Mouse (Mus musculus) granulocyte monocyte progenitor cell, adult 5-6 weeks (primary cell): ENCODE results near the gene Atp10b. TPM values are rescaled to one million over a fixed set of nuclear protein-coding genes. Genes with fewer than 3 reads are reported as not detected.
"Not testable (repeated sequence)": the region's sequence is repeated elsewhere in the genome, so short reads cannot be mapped to it uniquely, and the experiment has no call there.

Source experiments
- ATAC-seq: replicated peaks from 2 replicates; pipeline ENCODE4 v1.8.0; 2016; ENCODE audit warnings: mild to moderate bottlenecking, moderate TSS enrichment, inconsistent platforms; ENCODE audit not compliant: poor library complexity, severe bottlenecking
- total RNA-seq, 2 experiments: library from RNA; stranded (forward) in 1 of 2; stranded (reverse) in 1 of 2; fragments of 200-712, 200-1000 nt in 1 of 2; fragments of >200 nt in 1 of 2; fragmentation: Nextera tagmentation in 1 of 2; gene quantifications; 2 replicates each; pipeline ENCODE4 v1.2.3; 2014 to 2017

Gene Atp10b
- total RNA-seq (2014; fragmentation: Nextera tagmentation) (not detected in 2 replicates), total RNA-seq (2017) (not detected in 2 replicates)

GRCm38 (mm10) chr11:43149577-43149976 lies at the start of gene Atp10b:
TSS of gene Atp10b (plus strand) at chr11:43149877.
- ATAC-seq = no peak

DNA sequence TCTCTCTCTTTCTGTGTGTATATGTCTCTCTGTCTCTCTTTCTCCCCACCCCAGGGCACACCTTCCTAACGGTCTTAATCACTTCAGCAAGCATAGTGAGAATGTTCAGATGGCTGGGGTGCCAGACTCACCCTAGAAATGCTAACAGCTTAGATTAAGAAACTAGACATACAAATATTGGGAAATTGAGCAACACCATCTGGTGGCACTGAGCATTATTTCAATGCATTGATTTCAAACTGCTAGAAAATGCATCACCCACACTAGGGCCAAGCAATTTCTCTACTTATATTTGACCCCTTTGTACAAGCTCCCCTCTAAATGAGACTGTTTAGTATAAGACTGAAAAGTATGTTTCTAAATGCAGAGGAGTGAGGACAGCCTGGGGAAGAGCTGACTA lies 48.3 kb upstream of the Atp10b start:
- no peak for ATAC-seq

DNA sequence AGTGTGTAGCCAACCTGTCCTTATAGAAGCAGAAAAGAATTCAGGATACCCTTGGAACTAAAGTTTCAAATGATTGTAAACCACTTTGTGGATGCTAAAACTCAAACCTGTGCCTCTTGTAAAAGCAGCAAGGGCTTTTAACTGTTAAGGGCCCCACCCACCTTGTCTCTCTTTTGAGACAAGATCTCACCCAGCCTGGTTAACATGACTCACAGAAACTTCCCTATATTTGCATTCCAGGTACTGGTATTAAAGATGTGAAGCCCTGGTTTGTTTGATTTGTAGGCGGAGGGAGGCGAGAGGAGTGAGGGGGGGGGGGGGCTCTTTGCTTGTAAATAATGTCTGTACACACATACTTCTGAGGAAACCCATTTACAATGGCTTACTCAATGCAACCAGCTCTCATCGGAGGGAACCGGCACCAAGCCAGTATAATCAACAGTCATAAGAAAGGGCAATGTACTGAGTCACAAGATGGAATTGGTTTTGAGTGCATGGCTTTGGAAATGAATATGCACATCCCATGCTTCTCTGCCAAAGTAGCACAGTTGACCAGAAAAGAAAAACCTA lies 23.7 kb upstream of the Atp10b start:
- ATAC-seq = no peak

DNA sequence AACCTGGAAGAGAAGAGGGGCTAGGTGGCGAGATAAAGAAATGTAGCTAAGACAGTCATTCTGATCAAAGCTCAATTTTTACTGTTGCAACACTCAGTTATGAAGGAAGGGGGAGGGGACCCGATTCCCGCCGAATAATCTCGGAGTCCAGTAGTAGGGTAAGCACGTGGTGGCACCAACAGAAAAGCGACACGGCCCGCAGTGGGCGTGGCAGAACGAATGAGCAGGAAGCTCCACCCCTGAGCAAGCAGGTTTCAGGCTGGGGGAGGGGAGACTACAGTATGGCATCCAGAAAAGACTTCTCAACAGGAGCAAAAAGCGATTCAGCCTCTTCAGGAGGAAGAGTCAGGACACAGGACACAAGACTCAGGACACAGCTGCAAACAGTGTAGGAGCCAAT lies 23.1 kb upstream of the Atp10b start:
- ATAC-seq = not testable (repeated sequence)

DNA sequence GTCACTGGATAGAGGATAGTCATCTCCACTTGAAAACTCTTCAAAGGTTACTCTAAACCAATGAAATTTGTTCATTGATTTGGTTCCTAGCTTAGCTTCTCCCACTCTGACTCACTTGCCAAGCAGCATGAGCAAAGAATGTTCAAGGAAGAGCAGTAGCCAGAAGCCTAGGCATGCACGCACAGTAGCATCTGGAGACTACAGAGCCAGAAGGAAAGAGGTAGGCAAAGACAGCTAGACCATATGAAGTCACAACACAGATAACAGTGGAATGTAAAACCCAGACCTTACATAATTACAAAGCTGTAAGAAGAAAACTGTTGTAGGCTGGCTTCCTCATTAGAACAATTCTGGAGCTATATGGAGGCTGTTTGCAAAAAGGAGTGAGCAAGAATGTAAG lies 8.4 kb upstream of the Atp10b start:
- no peak for ATAC-seq

GRCm38 (mm10) chr11:43142811-43143210 lies 6.9 kb upstream of the Atp10b start:
- ATAC-seq = no peak

- no peak for ATAC-seq
Measured at GRCm38 (mm10) chr11:43144178-43144577, 5.5 kb upstream of the Atp10b start.

GRCm38 (mm10) chr11:43144882-43145281 lies 4.8 kb upstream of the Atp10b start:
- not testable (repeated sequence) for ATAC-seq

- no peak for ATAC-seq
Measured at GRCm38 (mm10) chr11:43147380-43147779, 2.3 kb upstream of the Atp10b start.

GRCm38 (mm10) chr11:43148341-43148740 lies 1.3 kb upstream of the Atp10b start:
- no peak for ATAC-seq

DNA sequence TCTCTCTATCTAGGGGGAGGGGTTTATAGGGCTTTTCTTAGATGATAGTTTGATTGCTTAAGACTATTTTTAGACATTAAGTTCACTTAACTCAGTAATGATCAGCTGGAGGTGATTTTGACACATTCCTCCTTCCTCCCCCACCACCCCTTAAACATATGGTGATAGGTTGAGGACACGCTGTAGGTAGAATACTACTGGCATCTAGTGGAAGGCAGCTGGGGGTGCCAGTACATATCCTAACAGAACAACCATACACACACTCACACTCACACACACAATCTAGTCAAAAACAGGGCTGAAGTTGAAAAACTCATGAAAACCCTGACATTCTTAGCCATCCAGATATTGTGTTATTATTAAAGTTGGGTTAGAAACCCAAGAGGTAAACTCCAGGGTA lies 5.3 kb downstream of the Atp10b start:
- ATAC-seq = no peak

DNA sequence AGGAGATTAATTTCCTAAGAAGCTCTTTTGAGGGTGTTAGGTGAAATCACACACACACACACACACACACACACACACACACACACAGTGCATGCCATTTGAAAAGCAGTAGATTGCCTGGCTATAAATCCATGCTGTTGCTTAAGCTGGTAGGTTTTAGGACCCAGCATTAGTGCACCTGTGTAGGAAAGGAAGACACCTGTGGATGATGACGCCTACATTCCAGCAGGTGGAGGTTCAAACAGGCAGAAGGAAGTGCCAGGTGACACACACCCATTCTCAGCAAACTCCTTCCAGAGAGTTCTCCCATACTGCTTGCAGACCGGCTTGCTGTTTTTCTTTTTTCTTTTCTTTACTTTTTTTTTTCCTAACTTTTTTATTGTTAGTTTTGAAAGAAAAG lies 5.7 kb downstream of the Atp10b start:
- ATAC-seq = no peak

GRCm38 (mm10) chr11:43158814-43159213 lies 9.1 kb downstream of the Atp10b start:
- no peak for ATAC-seq

GRCm38 (mm10) chr11:43160188-43160942 lies 10.7 kb downstream of the Atp10b start:
- no peak for ATAC-seq

- ATAC-seq = no peak
Measured at GRCm38 (mm10) chr11:43170601-43171000, 20.9 kb downstream of the Atp10b start.

DNA sequence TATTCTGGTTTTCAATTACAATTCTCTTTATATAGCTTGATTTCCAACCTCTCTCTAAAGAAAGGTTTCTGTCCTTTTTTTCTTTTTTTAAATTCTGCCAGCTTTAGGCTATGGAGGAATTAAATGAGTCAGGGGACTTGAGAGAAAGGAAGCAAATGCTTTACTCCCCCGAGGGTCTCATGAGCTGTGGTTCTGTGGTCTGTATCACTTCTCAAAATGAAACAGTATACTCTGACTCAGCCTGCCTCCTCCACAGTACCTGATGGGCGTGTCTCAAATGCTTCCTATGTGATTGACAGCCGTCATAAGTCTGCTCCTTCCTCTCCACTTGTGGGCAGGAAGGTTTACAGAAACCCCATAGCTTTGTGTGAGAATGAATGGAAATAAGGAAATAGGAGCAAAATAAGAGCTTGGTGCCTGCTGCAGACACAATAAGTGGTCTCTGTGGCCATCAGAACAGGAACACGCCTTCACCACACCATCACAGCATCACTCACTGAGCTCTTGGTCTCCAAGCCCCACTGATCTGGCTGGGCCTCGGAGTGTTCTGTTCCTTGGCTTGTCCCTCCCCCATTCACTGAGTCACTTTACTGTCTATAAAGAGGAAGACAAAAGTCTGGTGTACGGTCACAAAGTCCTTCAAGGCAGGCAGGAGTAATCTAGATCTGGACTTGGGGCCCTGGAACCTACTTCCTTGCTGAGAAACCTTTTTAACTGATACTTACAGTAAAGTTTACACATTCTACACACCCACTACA lies 24.9 kb downstream of the Atp10b start:
- no peak for ATAC-seq

DNA sequence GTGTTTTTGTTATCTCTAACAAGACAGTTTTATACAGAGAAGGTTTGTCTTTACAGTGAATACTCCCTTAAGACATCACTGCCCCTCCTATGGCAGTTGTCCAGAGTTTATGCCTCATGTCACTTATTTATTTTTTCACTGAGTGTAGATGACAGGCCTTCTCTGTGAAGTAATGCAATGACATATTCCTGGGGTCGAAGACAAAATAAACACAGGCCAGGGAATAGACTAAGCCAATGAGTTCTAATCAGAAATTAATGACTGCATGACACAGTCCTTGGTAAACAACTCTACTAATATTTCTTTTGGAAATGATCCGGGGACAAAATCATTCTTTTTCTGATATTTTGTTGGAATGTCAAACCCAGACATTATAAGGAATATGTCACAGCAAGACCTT lies 32.7 kb downstream of the Atp10b start:
- ATAC-seq = no peak

GRCm38 (mm10) chr11:43182816-43183215 lies 33.1 kb downstream of the Atp10b start:
- ATAC-seq = no peak

DNA sequence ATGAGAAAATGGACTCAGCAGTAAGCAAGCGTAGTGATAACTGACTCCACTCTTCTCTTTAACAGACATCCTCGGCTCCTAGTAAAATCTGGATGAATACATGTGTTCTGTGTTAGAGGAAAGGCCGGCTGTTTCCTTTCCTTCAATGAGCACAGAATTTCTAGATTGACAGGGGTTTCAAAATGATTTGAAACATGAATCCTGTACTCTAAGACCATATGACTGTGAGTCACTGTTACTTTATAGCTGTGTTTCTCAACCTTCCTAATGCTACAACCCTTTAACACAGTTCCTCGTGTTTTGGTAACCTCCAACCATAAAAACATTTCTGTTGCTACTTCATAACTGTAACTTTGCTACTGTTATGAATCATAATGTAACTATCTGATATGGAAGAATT lies 33.8 kb downstream of the Atp10b start:
- ATAC-seq = no peak

DNA sequence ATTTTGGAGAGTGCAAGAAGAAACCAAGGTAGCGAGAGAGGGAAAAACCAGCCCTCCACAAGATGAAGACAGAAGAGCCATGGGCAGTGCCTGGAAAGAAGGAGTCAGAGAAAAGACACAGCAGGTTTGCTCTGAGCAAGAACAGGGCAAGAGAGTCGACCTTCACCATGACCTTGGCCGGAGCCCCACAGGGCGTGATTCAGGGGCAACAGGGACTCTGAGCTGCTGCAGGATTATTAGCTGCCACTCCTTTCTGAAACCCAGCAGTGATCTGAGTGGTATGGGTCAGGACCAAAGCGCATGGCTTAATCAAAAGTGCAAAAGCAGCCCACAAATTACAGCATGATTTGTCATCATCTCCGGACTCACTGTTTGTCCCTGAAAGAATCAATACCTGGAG lies 36.6 kb downstream of the Atp10b start:
- ATAC-seq = no peak

DNA sequence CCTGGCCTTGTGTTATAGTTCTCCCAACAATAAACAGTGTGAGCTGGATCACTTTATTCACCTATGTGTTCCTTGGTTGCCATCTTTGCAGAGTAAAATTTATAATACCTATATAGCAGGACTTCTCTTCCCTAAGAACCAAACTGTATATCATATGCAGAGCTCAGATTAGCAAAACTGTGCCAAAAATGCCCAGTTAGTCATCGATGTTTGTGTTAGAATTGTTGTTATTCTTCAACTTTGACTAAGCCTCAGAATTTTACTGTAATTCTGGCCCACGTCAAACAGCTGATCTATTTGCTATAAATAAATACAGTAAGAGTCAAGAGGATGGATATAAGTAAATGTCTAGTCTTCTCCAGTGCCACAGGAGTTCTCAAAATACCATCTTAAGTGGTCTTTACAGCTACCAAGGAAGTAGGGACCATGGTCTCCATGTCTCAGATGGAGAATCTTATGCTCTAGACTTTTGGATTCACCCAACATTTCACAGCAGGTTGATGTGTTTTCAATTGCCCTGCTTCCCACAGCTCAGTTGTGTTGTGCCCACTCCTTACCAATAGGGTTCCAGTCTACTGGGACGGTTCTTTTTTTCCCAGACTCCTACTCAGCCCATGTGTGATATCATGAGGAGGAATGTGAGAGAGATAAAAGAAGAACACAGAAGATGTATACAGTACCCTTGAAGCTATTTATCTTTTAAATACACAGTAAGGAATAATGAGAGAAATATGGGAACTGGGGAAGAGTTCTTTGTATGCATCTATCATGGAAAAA lies 40.3 kb downstream of the Atp10b start:
- ATAC-seq = no peak
